Mouse (Mus musculus): ENCODE measurements around the gene Sele. TPM values are rescaled to one million over a fixed set of nuclear protein-coding genes. Genes with fewer than 3 reads are reported as not detected.

The Sele gene
- total RNA-seq, 4 experiments from 2014 or later, result 0.10 to 0.11 TPM; not detected in 2

GRCm38 (mm10) chr1:164072001-164072400 lies 24.0 kb downstream of the Sele start:
- no peak for DNase-seq (ENCODE audit: low spot score in 2 of 2)

- no peak for DNase-seq (ENCODE audit: low spot score in 2 of 2)
These were observed 25.1 kb downstream of the Sele start for GRCm38 (mm10) chr1:164073091-164073490.

- no peak for DNase-seq (ENCODE audit: low spot score in 2 of 2)
These were observed 25.8 kb downstream of the Sele start for GRCm38 (mm10) chr1:164073803-164074202.

- no peak for DNase-seq (ENCODE audit: low spot score in 2 of 2)
These were observed 26.6 kb downstream of the Sele start for GRCm38 (mm10) chr1:164074606-164075140.

- no peak for DNase-seq (ENCODE audit: low spot score in 2 of 2)
These were observed 27.4 kb downstream of the Sele start for GRCm38 (mm10) chr1:164075416-164075815.

- no peak for DNase-seq (ENCODE audit: low spot score in 2 of 2)
These were observed 28.4 kb downstream of the Sele start for GRCm38 (mm10) chr1:164076441-164076840.

GRCm38 (mm10) chr1:164077031-164077430 lies 29.0 kb downstream of the Sele start:
- DNase-seq (ENCODE audit: low spot score in 2 of 2), result no peak

GRCm38 (mm10) chr1:164078323-164078741 lies 30.3 kb downstream of the Sele start:
- DNase-seq (ENCODE audit: low spot score in 2 of 2), result no peak

- DNase-seq (ENCODE audit: low spot score in 2 of 2), result no peak
These were observed 31.1 kb downstream of the Sele start for GRCm38 (mm10) chr1:164079091-164079490.

- no peak for DNase-seq (ENCODE audit: low spot score in 2 of 2)
These were observed 35.0 kb downstream of the Sele start for GRCm38 (mm10) chr1:164083046-164083445.

- no peak for DNase-seq (ENCODE audit: low spot score in 2 of 2)
These were observed 38.8 kb downstream of the Sele start for GRCm38 (mm10) chr1:164086797-164087196.

GRCm38 (mm10) chr1:164087872-164088271 lies 39.8 kb downstream of the Sele start:
- DNase-seq (ENCODE audit: low spot score in 2 of 2), result no peak

- DNase-seq (ENCODE audit: low spot score in 2 of 2), result no peak
These were observed 48.7 kb downstream of the Sele start for GRCm38 (mm10) chr1:164096780-164097179.

- DNase-seq (ENCODE audit: low spot score in 2 of 2), result no peak
These were observed 49.9 kb downstream of the Sele start for GRCm38 (mm10) chr1:164097911-164098310.

- peak; percentile 2 to 9 for DNase-seq (ENCODE audit: low spot score in 2 of 2)
These were observed 50.3 kb downstream of the Sele start for GRCm38 (mm10) chr1:164098372-164098771.

Other genes with a start within 250 kb of the Sele start
- 10 to 100 TPM; 21.3 to 27.5 (median 25.5) TPM for gene Scyl3, start 119.1 kb upstream of the Sele start, total RNA-seq (2022)
- gene BC055324, start 53.4 kb upstream of the Sele start, total RNA-seq (2022), result 1 to 10 TPM in 3 of 4 experiments, under 1 TPM in 1; 0.61 to 2.7 (median 1.0) TPM
- 1 to 10 TPM; 5.2 to 8.6 (median 6.7) TPM for gene Mettl18, start 53.3 kb upstream of the Sele start, total RNA-seq (2022)
- under 1 TPM in 1 of 4 experiments, not detected in 3; 0.20 TPM for gene Sell, start 13.7 kb downstream of the Sele start, total RNA-seq (2022)
- gene Selp, start 67.0 kb downstream of the Sele start, total RNA-seq (2022), result not detected
- 1 to 10 TPM in 2 of 4 experiments, under 1 TPM in 2; 0.26 to 1.8 (median 0.95) TPM for gene F5, start 103.6 kb downstream of the Sele start, total RNA-seq (2022)
- 10 to 100 TPM; 13.8 to 16.1 (median 14.2) TPM for gene Slc19a2, start 200.8 kb downstream of the Sele start, total RNA-seq (2022)
- 10 to 100 TPM; 18.5 to 22.8 (median 22.0) TPM for gene Ccdc181, start 227.4 kb downstream of the Sele start, total RNA-seq (2022)

All from layer of hippocampus, adult 8-10 months (tissue).